Mouse (Mus musculus) CD4-positive helper T cell, adult 2 months (primary cell): ENCODE data around the gene Hspe1.
"Not testable (repeated sequence)": the region's sequence is repeated elsewhere in the genome, so short reads cannot be mapped to it uniquely, and the experiment has no call there.

Experiments used
- DNase-seq: peaks from one replicate; pipeline ENCODE4 v3.0.0-alpha.2; 2012; ENCODE audit warnings: low read depth, missing footprints, low spot score

Gene Hspe1

DNA sequence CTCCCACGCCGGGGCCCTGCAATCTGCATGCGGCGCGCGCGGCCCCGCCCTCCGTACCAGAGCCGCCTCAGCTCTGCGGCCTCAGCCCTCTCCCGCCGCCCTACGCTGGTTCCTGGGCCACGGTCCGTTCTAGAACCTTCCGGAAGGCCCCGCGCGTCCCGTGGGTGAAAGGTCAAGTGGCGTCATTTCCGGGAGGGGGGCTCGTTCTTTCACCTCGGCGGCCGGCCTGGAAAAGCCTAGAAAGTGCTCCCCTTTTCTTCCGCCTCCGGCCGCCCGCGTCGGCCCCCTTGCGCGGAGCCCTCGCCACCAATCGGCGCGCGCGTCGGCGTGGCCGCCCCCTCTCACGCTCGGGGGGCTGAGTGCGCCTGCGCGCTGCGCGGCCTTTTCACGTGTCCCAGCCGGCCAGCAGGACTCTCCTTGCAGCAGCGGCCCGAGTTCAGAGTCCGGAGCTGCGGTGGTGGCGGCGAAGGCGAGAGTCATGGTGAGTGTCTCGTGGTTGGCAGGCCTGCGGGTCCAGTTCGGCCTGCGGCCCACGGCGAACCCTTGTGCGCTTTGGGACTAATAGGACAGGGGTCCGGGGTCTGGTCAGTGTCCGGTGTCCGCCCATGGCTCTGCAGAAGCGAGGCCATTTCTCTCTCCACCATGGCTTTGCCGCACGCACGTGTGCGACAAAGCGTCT, at the start of gene Hspe1, which contains the start of gene Hspd1:
Gene Hspe1 (plus strand): TSS at position 201 of the 679 bp plus-strand sequence.
Gene Hspd1 (minus strand): TSS at position 312 of the 679 bp plus-strand sequence.
- DNase-seq = peak; percentile 98

DNA sequence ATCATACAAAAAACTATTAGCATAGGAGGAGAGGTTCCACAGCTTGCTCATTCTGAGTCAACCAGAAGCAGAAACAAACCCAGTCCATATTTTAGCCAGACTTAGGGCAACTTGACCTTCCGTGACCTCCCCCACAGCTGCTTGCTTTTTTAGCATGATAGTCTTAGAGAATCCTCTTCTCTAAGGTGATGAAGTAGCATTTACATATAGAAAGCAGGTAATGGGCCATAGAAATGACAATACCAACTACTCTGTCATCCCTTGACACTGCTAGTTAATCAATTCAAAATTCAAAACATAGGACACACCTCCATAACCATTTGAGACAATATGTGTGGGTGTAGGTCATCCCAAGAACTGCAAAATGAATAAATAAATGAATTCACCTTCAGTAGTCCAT, 48.0 kb upstream of the Hspe1 start:
- no peak for DNase-seq

DNA sequence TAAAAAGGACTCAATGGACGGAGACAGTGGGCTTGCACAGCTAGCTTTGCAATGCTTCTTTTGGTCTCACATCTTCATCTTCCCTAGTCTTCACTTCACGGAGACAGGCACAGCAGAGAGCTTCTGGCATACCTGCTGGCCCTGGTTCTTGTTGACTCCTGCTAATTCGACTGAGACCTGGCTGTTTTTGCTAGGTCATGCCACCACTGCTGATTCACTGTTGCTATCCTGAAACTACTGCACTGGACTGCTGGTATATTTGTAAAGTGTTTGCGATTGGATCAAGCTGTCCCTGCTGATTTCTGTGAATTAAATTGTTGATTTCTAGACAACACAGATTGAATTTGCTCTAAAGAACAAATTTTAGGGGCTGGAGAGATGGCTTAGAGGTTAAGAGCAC, 46.2 kb upstream of the Hspe1 start:
- no peak for DNase-seq

DNA sequence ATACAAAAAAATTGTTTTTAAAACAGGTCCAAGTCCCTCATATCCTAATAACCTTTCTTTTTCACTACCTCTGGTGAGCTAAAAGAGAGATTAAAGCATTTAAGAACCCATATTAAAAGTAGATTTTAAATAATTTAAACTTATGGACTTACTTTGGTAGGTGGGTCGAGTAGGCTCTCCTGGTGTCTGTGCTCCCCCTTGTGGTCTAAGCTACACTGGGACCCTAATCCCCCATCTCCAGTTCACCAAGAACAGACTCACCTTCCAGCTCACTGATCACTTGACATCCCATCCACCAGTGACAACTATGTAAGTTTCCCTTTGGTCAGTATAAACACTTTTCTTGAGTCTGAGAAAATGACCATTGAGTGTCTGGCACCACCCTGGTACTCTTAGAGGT, 45.7 kb upstream of the Hspe1 start:
- DNase-seq = peak; percentile 52

DNA sequence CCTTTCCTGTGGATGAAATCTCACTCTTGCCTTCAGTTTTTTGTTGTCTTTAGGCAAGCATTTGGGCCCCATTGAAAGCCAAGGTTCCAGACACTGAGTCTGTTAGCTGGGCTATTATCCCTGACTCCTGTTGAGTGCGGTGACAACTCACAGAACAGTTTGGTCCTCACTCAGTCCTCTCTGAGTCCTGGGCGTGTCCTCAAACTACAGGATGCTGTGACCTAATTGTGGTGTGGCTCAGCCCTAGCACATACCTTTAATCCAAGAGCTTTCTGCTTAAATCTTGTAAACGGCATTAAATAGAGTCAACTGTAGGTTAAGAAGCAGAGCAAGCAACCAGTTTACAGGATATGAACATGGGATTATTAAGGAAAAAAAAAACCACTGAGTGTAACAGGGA, 44.8 kb upstream of the Hspe1 start:
- DNase-seq = peak; percentile 58

DNA sequence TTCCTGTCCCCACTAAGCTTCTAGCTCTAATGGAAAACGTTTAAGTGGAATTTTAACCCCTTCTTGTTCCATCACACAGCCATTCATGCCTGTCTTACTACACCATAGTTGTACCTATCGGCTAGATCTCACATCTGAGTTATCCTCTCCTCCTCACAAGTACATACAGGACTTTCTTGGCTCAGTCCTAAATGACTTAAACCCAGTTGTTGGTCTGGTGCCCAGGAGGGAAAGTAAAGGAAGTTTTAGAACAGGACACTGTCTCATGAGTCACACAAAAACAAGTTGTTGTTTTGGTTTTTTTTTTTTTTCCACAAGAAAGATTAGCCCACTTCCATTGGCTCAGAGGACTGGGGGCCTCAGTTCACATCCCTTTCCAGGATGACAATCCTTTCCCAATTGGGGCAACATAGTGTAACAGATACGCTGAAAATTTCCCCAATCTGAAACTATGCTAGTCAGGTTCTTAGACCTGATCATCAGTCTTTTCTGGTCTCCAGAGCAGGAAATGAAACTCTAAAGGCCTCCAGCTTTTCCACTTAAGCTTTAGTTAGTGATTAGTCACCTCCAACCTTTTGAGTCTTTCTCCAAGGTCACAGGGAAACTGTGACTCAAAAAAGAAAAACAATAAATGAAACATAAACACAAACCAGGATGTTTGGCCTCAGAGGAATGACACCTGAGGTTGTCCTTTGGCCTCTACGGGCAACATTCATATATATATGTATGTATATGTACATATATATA, 38.9 kb upstream of the Hspe1 start:
- peak; percentile 47 for DNase-seq

DNA sequence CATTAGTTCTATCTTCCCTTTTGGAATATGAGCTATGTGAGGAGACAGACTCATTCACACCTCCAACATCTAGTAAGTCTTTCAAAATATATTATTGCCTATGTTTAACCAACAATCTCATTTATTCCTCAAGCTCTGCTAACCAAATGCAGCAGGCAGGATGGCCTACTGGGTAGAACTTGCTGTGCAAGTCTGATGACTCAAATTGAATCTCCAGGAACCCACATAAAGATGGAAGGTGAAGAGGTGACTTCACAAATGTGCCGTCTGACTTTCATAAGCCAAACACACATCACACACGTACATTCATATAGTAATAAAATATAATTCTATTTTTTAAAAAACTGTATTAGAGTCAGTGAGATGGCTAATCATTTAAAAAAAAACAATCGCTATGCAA, 36.3 kb upstream of the Hspe1 start:
- DNase-seq = peak; percentile 59

DNA sequence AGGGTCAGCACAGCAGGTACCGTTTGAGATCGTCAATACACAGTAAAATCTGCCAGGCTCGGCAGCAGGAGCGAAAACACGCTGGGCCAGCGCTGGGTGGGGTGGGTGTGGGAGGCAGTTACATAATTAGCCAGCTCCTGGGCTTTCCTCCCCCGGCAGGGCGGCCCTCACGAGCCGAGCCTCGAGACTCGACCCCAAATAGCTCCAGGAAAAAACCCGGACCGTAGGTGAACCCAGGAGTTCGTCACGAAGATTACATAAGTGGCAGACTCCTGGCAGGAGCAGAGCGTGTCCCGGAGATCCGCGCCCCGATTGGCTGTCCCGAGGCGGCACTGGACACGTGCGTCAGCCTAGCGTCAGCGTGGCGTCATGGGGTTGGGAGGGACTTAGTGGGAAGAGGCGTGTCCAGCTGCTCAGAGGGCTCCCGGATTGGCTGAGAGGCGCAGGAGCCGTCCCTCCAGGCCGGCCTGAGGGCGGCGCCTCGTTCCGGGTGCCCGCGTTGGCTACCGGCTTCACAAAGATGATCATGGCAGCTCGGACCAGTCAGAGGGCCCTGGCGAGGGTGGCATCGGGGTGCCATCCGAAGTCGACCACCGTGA, 35.5 kb upstream of the Hspe1 start, which contains the start of gene Coq10b:
Gene Coq10b (plus strand): TSS at position 416 of the 599 bp plus-strand sequence.
- DNase-seq = peak; percentile 98

DNA sequence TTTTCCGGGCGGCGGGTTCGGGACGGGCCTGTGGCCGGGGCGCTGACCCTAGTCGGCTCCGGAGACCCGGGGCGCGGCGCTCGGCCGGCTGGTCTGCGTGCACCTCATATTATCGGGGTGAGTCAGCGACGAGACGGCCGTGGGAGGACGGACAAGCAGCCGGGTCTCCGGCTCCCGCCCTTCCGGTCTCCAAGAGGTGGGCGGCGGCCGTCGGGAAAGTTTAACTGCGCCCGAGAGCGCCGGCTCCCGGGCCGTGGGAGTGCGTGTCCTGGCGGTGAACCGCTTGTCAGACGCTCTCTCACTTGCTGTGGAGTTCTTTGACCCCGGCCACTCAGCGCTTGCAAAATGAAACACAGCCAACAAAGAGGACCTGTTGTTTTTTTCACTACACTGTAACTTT, 34.9 kb upstream of the Hspe1 start:
- no peak for DNase-seq

DNA sequence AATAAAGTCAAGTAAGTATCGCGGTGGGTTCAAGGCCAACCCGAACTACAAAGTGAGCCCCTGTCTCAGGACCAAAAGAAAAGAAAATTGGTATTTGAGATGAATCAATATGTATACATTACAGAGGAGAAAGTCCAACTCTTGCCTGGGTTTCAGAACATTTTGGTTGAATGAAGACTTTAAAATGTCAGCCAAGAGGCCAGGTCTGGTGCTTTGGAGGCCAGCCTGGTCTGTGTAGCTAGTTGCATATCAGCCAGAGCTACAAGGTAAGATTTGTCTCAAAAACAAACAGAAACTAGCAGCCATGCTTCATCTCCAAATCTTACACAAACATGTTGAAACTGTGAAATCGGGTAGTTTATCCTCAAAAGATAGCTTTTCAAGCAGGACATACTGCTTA, 34.3 kb upstream of the Hspe1 start:
- no peak for DNase-seq

DNA sequence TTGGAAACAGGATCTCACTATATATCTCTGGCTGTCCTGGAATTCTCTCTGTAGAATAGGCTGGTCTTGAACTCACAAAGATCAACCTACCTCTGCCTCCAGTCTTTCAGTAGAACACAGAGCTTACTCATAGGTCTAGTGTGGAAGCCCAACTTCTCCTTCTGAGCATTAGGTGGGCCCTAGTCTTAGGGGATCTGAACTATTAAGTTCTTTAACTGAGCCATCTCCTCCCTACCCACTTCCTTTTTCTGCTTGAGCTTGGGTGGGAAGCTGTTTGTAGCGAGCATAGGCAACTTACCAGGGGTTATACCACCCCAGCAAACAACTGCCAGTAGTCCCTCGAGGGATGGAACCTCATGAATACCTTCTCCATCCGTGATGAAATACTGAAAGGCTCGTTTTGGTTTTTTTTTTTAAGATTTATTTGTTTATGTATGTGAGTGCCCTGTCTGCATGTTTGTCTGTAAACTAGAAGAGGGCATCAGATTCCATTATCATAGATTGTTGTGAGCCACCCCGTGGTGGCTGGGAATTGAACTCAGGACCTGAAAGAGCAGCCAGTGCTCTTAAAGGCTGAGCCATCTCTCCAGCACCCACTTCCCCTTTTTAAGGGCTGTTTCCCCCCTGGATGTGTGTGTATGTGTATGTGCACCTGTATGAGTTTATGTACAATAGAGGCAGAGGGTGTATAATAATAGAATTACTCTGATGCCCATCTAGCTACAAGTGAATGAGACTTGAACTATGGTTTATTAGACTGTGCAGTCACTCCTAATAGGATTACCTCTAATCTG, 32.4 kb upstream of the Hspe1 start:
- no peak for DNase-seq

DNA sequence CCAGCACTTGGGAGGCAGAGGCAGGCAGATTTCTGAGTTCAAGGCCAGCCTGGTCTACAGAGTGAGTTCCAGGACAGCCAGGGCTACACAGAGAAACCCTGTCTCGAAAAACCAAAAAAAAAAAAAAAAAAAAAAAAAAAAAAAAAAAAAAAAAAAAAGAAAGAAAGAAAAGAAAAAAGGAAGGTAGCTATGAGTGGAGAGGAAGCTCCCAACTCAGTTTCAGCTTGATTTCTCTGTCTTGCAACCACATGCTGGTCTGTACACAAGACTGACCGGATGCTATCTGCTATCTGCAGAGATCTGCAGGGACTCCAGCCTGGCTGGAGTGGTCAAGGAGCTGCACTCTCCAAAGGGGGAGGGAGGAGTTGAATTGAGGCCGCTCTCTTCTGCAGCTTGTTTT, 29.5 kb upstream of the Hspe1 start:
- not testable (repeated sequence) for DNase-seq

DNA sequence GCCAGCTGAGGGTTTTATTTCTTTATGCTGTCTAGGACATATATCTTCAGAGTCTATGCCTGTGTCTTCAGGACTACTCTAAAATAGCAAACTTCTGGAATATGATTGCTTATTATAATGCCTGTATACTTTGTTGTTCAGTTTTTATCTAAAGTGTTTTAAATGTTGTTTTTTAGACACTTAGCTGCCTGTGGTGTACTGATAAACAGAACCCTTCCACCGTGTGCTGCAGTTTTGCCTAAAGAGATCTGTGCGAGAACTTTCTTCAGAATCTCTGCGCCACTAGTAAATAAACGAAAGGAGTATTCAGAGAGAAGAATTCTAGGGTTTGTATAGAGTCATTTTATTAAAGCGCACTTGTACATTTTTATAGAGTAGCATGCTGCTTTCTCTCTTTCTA, 26.8 kb upstream of the Hspe1 start:
- DNase-seq = no peak

DNA sequence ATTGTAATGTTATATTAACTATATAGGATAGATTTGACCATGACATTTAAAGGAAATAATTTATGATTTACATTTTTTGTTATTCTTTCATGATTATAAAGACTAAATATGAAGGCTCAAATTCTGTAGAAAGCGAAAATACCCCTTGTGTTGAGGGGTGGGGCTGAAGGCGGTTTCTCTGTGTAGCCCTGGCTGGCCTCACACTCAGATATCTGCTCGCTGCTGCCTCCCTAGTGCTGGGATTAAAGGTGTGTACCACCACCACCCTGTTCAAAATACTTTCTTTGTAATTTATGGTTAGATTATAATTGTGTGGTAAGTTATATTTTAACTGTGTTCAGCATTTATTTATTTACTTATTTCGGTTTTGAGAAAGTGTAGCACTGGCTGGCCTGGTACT, 26.2 kb upstream of the Hspe1 start:
- DNase-seq = no peak

DNA sequence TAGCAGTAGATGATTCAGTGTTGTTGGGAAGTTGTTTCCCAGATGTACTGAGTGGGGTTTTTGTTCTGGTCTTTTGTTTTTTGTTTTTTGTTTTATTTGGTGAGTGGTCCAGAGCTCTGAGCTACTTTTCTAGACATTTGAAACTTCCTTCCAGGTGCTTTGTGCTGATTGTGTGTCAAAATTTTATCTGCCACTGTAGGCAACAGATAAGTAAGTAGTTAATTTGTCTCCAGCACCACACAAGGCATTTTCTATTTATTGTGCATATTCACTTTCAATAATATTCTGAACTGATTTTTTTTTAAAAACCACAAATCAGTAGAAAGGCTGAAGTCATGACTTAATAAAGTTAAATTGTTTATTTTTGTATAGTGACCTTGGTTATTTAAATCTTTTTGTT, 15.6 kb upstream of the Hspe1 start:
- DNase-seq = not testable (repeated sequence)

DNA sequence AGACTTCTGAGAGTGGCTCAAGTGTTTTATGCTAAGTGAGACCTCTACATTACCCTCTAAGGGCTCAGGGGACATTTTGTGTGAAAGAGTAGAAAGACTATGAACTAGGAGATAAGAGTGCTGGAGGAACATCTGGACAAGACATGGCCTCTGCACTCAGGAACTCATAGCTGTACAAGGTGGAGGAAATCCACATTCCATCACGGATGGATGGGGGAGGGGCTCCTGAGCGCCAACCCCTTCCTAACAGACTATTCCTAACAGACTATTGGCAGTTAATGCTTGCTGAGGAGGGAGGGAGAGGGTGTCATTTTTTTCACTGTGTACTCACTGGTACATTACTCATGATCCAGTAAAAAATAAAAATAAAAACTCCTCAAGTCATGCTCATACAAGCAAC, 13.2 kb upstream of the Hspe1 start:
- no peak for DNase-seq

DNA sequence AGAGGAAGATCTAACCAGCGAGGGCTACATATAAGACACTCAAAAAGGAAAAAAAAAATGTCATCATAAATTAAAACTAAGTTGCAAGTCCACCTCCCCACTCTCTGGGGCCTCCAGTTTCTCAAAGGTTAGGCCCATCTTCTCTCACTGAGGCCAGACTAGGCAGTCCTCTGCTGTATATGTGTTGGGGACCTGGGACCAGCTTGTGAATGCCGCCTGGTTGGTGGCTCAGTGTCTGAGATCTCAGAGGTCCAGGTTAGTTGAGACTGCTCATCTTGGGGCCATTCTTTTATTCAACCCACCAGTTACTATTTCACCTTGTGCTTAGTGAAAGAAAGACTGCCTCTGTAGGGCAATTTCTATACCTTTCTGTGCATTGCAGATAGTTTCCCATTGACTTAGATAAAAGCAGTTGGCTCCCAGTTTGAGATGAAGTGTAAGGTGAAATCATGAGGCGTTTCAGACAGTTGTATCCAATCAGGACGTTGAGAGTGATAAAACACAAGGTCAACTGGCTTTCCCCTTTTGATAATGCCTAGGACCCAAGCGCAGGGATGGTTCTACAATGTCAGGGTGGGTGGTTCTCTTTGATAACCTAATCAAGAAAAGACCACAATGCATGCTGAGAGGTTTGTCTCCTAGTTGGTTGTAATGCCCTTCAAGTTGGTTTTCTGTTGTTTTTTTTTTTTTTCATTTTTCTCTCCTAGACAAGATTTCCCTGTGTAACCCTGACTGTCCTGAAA, 12.1 kb upstream of the Hspe1 start:
- DNase-seq = no peak

DNA sequence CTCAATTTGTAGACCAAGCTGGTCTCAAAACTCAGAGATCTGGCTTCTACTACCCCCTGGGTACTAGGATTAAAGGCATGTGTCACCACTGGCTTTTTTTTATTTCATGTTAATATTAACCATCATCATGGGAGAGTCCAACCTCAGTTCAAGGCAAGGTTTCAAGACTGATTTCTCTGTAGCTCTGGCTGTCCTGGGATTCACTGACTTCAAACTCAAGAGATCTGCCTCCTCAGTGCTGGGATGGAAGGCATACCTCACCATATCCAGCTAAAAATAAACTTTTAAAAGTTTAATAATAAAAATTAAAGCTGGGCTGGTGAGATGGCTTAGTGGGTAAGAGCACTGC, 11.6 kb upstream of the Hspe1 start:
- no peak for DNase-seq

DNA sequence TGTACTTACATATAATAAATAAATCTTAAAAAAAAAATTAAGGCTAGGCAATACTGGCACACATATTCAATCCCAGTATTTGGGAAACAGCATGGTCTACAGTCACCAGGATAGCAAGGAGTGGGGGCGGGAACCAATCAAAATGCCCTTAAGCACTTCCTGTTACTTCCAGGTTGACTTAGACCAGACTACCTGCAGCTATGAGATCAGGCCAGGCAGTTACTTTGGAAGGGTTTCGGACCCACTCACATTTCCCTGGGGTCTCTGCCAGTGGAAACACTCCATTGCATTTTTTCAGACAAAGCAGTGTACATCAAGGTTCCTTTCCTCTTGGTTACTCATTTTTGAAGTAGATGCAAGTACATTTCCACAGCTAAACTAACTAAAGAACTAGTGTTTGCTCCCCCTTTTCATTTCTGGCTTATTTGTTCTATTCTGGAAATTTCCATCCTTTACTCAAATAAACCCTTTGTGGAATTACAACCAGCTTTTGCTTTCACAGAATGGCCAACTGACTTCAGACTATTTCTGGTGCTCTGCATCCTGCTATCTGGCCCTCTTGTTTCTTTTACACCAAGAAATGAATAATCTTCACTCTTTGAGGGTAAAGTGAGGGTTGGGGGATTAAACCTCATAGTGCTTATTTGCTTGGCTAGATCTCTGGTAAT, 10.9 kb upstream of the Hspe1 start:
- DNase-seq = no peak

DNA sequence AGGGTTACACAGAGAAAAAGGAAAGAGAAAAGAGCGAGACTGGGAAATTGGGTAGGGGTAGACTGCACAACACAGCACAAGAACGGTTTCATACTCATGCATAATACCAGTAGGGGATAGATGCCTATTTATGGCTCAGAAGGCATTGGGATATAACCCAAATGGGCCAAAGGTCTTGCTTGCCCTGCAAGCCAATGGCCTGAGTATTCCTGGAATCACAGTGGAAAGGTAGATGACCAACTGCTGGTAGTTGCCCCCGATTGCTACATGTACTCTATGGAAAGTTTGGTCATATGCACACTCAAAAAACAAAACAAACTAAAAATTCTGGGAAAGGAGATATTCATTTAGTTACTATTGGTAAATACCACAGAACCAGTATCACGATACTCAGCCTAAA, 8.3 kb upstream of the Hspe1 start:
- DNase-seq = no peak

DNA sequence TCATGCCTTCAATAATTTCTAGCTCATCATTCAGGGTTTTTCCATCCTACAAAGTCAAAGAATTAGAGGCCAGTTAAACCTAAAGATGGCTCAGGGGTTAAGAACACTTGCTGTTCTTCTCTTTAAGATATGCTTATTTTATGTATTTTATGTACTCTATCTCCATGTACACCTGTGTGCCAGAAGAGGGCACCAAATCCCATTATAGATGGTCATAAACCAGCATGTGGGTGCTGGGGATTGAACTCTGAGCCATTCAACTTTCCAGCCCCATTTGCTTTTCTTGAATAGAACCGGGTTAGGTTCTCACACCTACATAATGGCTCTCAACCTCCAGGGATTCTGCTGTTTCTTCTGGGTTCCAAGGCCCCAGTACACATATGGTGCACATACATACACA, 5.8 kb upstream of the Hspe1 start:
- peak; percentile 32 for DNase-seq
